Mouse (Mus musculus): ENCODE data around the gene Heca. TPM values are rescaled to one million over a fixed set of nuclear protein-coding genes. Genes with fewer than 3 reads are reported as not detected.
"Not testable (repeated sequence)": the region's sequence is repeated elsewhere in the genome, so short reads cannot be mapped to it uniquely, and the experiment has no call there.

Heca gene
- polyA plus RNA-seq, 1 experiment: 1.9 TPM

GRCm38 (mm10) chr10:17919971-17920370, 27.9 kb downstream of the Heca start:
- Histone ChIP-seq H3K79me3 (ENCODE audit: low read depth) (no peaks in the 10 kb centered on the region), H3ac (ENCODE audit: control insufficient read depth, insufficient read length, low read depth) (no peak overlapping the region), H3K36me3 (ENCODE audit: control insufficient read depth, insufficient read depth) (no peaks in the 10 kb centered on the region), H3K79me2 (ENCODE audit: control insufficient read depth, insufficient read depth) (no peaks in the 10 kb centered on the region), H3K4me3 (ENCODE audit: insufficient read depth, poor library complexity, severe bottlenecking) (no peak overlapping the region), H3K27me3 (ENCODE audit: control insufficient read depth, insufficient read depth, insufficient read length) (no peaks in the 10 kb centered on the region)
- no peak for TF ChIP-seq MYOD1 (IDR thresholded peaks at IDR 0.05; ENCODE audit: control insufficient read depth, insufficient read length, low read depth)
- TF ChIP-seq CTCF (IDR thresholded peaks at IDR 0.05; ENCODE audit: control insufficient read depth, insufficient read depth, insufficient read length): no peak
- TF ChIP-seq CEBPB (IDR thresholded peaks at IDR 0.05; ENCODE audit: low read depth): no peak
- TF ChIP-seq MYOG (IDR thresholded peaks at IDR 0.05; ENCODE audit: control insufficient read depth, extremely low read depth, insufficient read length): no peak
- TF ChIP-seq MAX (IDR thresholded peaks at IDR 0.05): no peak
- TF ChIP-seq FOSL1 (IDR thresholded peaks at IDR 0.05; ENCODE audit: insufficient read depth, low read length, poor library complexity, severe bottlenecking): no peak
- TF ChIP-seq USF1 (IDR thresholded peaks at IDR 0.05; ENCODE audit: low read depth): no peak

- H3K27me3 ChIP-seq (ENCODE audit: control insufficient read depth, insufficient read depth, insufficient read length): no peaks in the 10 kb centered on the region
- H3K36me3 ChIP-seq (ENCODE audit: control insufficient read depth, insufficient read depth): no peaks in the 10 kb centered on the region
- no peaks in the 10 kb centered on the region for H3K79me3 ChIP-seq (ENCODE audit: low read depth)
- H3K79me2 ChIP-seq (ENCODE audit: control insufficient read depth, insufficient read depth): no peaks in the 10 kb centered on the region
- H3K4me3 ChIP-seq (ENCODE audit: insufficient read depth, poor library complexity, severe bottlenecking): no peak overlapping the region
- TF ChIP-seq CEBPB (IDR thresholded peaks at IDR 0.05; ENCODE audit: low read depth) (peak; percentile 89), MYOD1 (IDR thresholded peaks at IDR 0.05; ENCODE audit: control insufficient read depth, insufficient read length, low read depth) (no peak)
- H3ac ChIP-seq (ENCODE audit: control insufficient read depth, insufficient read length, low read depth): no peak overlapping the region
Measured at GRCm38 (mm10) chr10:17919032-17919431, 28.8 kb downstream of the Heca start.

GRCm38 (mm10) chr10:17908731-17909130, 39.1 kb downstream of the Heca start:
- no peak overlapping the region for H3ac ChIP-seq (ENCODE audit: control insufficient read depth, insufficient read length, low read depth)
- no peaks in the 10 kb centered on the region for H3K36me3 ChIP-seq (ENCODE audit: control insufficient read depth, insufficient read depth)
- no peaks in the 10 kb centered on the region for H3K79me2 ChIP-seq (ENCODE audit: control insufficient read depth, insufficient read depth)
- H3K27me3 ChIP-seq (ENCODE audit: control insufficient read depth, insufficient read depth, insufficient read length): no peaks in the 10 kb centered on the region
- H3K4me3 ChIP-seq (ENCODE audit: insufficient read depth, poor library complexity, severe bottlenecking): no peak overlapping the region
- H3K79me3 ChIP-seq (ENCODE audit: low read depth): no peaks in the 10 kb centered on the region
- no peak for TF ChIP-seq MYOD1 (IDR thresholded peaks at IDR 0.05; ENCODE audit: control insufficient read depth, insufficient read length, low read depth)
- TF ChIP-seq FOSL1 (IDR thresholded peaks at IDR 0.05; ENCODE audit: insufficient read depth, low read length, poor library complexity, severe bottlenecking): no peak
- TF ChIP-seq MYOG (IDR thresholded peaks at IDR 0.05; ENCODE audit: control insufficient read depth, extremely low read depth, insufficient read length): no peak
- TF ChIP-seq MAX (IDR thresholded peaks at IDR 0.05): no peak
- TF ChIP-seq CEBPB (IDR thresholded peaks at IDR 0.05; ENCODE audit: low read depth): no peak
- TF ChIP-seq USF1 (IDR thresholded peaks at IDR 0.05; ENCODE audit: low read depth): no peak

- not testable (repeated sequence) for H3K79me3 ChIP-seq (ENCODE audit: low read depth); H3K27me3 ChIP-seq (ENCODE audit: control insufficient read depth, insufficient read depth, insufficient read length); H3K4me3 ChIP-seq (ENCODE audit: insufficient read depth, poor library complexity, severe bottlenecking); H3ac ChIP-seq (ENCODE audit: control insufficient read depth, insufficient read length, low read depth); H3K36me3 ChIP-seq (ENCODE audit: control insufficient read depth, insufficient read depth); H3K79me2 ChIP-seq (ENCODE audit: control insufficient read depth, insufficient read depth)
Measured at GRCm38 (mm10) chr10:17906405-17906804, 41.5 kb downstream of the Heca start.

- no peaks in the 10 kb centered on the region for H3K79me3 ChIP-seq (ENCODE audit: low read depth)
- no peaks in the 10 kb centered on the region for H3K36me3 ChIP-seq (ENCODE audit: control insufficient read depth, insufficient read depth)
- H3K27me3 ChIP-seq (ENCODE audit: control insufficient read depth, insufficient read depth, insufficient read length): no peaks in the 10 kb centered on the region
- no peak overlapping the region for H3K4me3 ChIP-seq (ENCODE audit: insufficient read depth, poor library complexity, severe bottlenecking)
- no peak overlapping the region for H3ac ChIP-seq (ENCODE audit: control insufficient read depth, insufficient read length, low read depth)
- H3K79me2 ChIP-seq (ENCODE audit: control insufficient read depth, insufficient read depth): no peaks in the 10 kb centered on the region
- no peak for TF ChIP-seq MAX (IDR thresholded peaks at IDR 0.05)
- TF ChIP-seq FOSL1 (IDR thresholded peaks at IDR 0.05; ENCODE audit: insufficient read depth, low read length, poor library complexity, severe bottlenecking): no peak
- TF ChIP-seq CEBPB (IDR thresholded peaks at IDR 0.05; ENCODE audit: low read depth): no peak
- no peak for TF ChIP-seq MYOD1 (IDR thresholded peaks at IDR 0.05; ENCODE audit: control insufficient read depth, insufficient read length, low read depth)
- no peak for TF ChIP-seq MYOG (IDR thresholded peaks at IDR 0.05; ENCODE audit: control insufficient read depth, extremely low read depth, insufficient read length)
- no peak for TF ChIP-seq CTCF (IDR thresholded peaks at IDR 0.05; ENCODE audit: control insufficient read depth, insufficient read depth, insufficient read length)
- no peak for TF ChIP-seq USF1 (IDR thresholded peaks at IDR 0.05; ENCODE audit: low read depth)
Measured at GRCm38 (mm10) chr10:17903449-17903848, 44.4 kb downstream of the Heca start.

- Histone ChIP-seq H3ac (ENCODE audit: control insufficient read depth, insufficient read length, low read depth) (no peak overlapping the region), H3K27me3 (ENCODE audit: control insufficient read depth, insufficient read depth, insufficient read length) (no peaks in the 10 kb centered on the region), H3K79me2 (ENCODE audit: control insufficient read depth, insufficient read depth) (no peaks in the 10 kb centered on the region), H3K4me3 (ENCODE audit: insufficient read depth, poor library complexity, severe bottlenecking) (no peak overlapping the region), H3K79me3 (ENCODE audit: low read depth) (no peaks in the 10 kb centered on the region), H3K36me3 (ENCODE audit: control insufficient read depth, insufficient read depth) (no peaks in the 10 kb centered on the region)
- TF ChIP-seq MYOD1 (IDR thresholded peaks at IDR 0.05; ENCODE audit: control insufficient read depth, insufficient read length, low read depth) (no peak), MAX (IDR thresholded peaks at IDR 0.05) (no peak), MYOG (IDR thresholded peaks at IDR 0.05; ENCODE audit: control insufficient read depth, extremely low read depth, insufficient read length) (no peak), CEBPB (IDR thresholded peaks at IDR 0.05; ENCODE audit: low read depth) (no peak)
Measured at GRCm38 (mm10) chr10:17880724-17881123, 67.1 kb downstream of the Heca start.

All from C2C12 (cell line).